Mouse (Mus musculus): ENCODE measurements at regions not wholly inside any gene's neighbourhood (a gene's known extent, or its start where the extent isn't known, plus 50 kb on each side); places are given as distances from the start of the nearest gene placed in this dataset. TPM values are rescaled to one million over a fixed set of nuclear protein-coding genes. Genes with fewer than 3 reads are reported as not detected.

GRCm38 (mm10) chr14:78173451-78173850 lies 84.6 kb upstream of the Fam216b start:
- no peak for ATAC-seq (ENCODE audit: low FRiP score, low TSS enrichment)
- WGBS = 86% methylated on average over 2 of the region's 2 CpGs

GRCm38 (mm10) chr14:78172956-78173355 lies 84.1 kb upstream of the Fam216b start:
- ATAC-seq (ENCODE audit: low FRiP score, low TSS enrichment) (no peak), DNase-seq (no peak)
- no peaks in the 10 kb centered on the region for H3K27me3 ChIP-seq (ENCODE audit: control insufficient read depth, insufficient read depth, low read length)
- no peaks in the 10 kb centered on the region for H3K9me3 ChIP-seq (ENCODE audit: control insufficient read depth, low read length)
- no peak overlapping the region for H3K4me3 ChIP-seq (replicated peaks; ENCODE audit: low read depth, low read length)
- 74% methylated on average over 1 of the region's 1 CpGs for WGBS
- H3K36me3 ChIP-seq (ENCODE audit: control insufficient read depth, insufficient read depth, low read length) = no peaks in the 10 kb centered on the region
- H3K9ac ChIP-seq (replicated peaks; ENCODE audit: low read length) = no peak overlapping the region
- H3K4me1 ChIP-seq (ENCODE audit: control insufficient read depth, insufficient read depth, low read length) = no peaks in the 10 kb centered on the region
- no peak overlapping the region for H3K4me2 ChIP-seq (ENCODE audit: low read length)
- H3K27ac ChIP-seq (replicated peaks; ENCODE audit: low read depth, low read length) = no peak overlapping the region

More at GRCm38 (mm10) chr14:78173451-78173850, 84.6 kb upstream of the Fam216b start:
- Histone ChIP-seq H3K4me3 (replicated peaks; ENCODE audit: low read depth, low read length) (no peak overlapping the region), H3K36me3 (ENCODE audit: control insufficient read depth, insufficient read depth, low read length) (no peaks in the 10 kb centered on the region), H3K9ac (replicated peaks; ENCODE audit: low read length) (no peak overlapping the region), H3K27me3 (ENCODE audit: control insufficient read depth, insufficient read depth, low read length) (no peaks in the 10 kb centered on the region), H3K4me2 (ENCODE audit: low read length) (no peak overlapping the region), H3K27ac (replicated peaks; ENCODE audit: low read depth, low read length) (no peak overlapping the region), H3K4me1 (ENCODE audit: control insufficient read depth, insufficient read depth, low read length) (no peaks in the 10 kb centered on the region), H3K9me3 (ENCODE audit: control insufficient read depth, low read length) (no peaks in the 10 kb centered on the region)
- DNase-seq = no peak

- Histone ChIP-seq H3K27ac (replicated peaks; ENCODE audit: low read depth, low read length) (no peak overlapping the region), H3K9ac (replicated peaks; ENCODE audit: low read length) (no peak overlapping the region), H3K4me3 (replicated peaks; ENCODE audit: low read depth, low read length) (no peak overlapping the region), H3K9me3 (ENCODE audit: control insufficient read depth, low read length) (no peaks in the 10 kb centered on the region), H3K27me3 (ENCODE audit: control insufficient read depth, insufficient read depth, low read length) (no peaks in the 10 kb centered on the region), H3K36me3 (ENCODE audit: control insufficient read depth, insufficient read depth, low read length) (no peaks in the 10 kb centered on the region), H3K4me2 (ENCODE audit: low read length) (no peak overlapping the region), H3K4me1 (ENCODE audit: control insufficient read depth, insufficient read depth, low read length) (no peaks in the 10 kb centered on the region)
- 87% methylated on average over 3 of the region's 3 CpGs for WGBS
- ATAC-seq (ENCODE audit: low FRiP score, low TSS enrichment) (no peak), DNase-seq (no peak)
Measured at GRCm38 (mm10) chr14:78160819-78161218, 72.0 kb upstream of the Fam216b start.

- H3K9me3 ChIP-seq (ENCODE audit: control insufficient read depth, low read length) = no peaks in the 10 kb centered on the region
- WGBS = 90% methylated on average over 7 of the region's 7 CpGs
- ATAC-seq (ENCODE audit: low FRiP score, low TSS enrichment) = no peak
- H3K9ac ChIP-seq (replicated peaks; ENCODE audit: low read length) = no peak overlapping the region
- no peak for DNase-seq
- no peak overlapping the region for H3K4me2 ChIP-seq (ENCODE audit: low read length)
- no peaks in the 10 kb centered on the region for H3K4me1 ChIP-seq (ENCODE audit: control insufficient read depth, insufficient read depth, low read length)
- no peak overlapping the region for H3K4me3 ChIP-seq (replicated peaks; ENCODE audit: low read depth, low read length)
- H3K36me3 ChIP-seq (ENCODE audit: control insufficient read depth, insufficient read depth, low read length) = no peaks in the 10 kb centered on the region
- H3K27me3 ChIP-seq (ENCODE audit: control insufficient read depth, insufficient read depth, low read length) = no peaks in the 10 kb centered on the region
- H3K27ac ChIP-seq (replicated peaks; ENCODE audit: low read depth, low read length) = no peak overlapping the region
Measured at GRCm38 (mm10) chr14:78159567-78159966, 70.8 kb upstream of the Fam216b start.

GRCm38 (mm10) chr14:78157660-78158059 lies 68.9 kb upstream of the Fam216b start:
- Histone ChIP-seq H3K27ac (replicated peaks; ENCODE audit: low read depth, low read length) (no peak overlapping the region), H3K4me1 (ENCODE audit: control insufficient read depth, insufficient read depth, low read length) (no peaks in the 10 kb centered on the region), H3K4me2 (ENCODE audit: low read length) (no peak overlapping the region), H3K27me3 (ENCODE audit: control insufficient read depth, insufficient read depth, low read length) (no peaks in the 10 kb centered on the region), H3K4me3 (replicated peaks; ENCODE audit: low read depth, low read length) (no peak overlapping the region), H3K9ac (replicated peaks; ENCODE audit: low read length) (no peak overlapping the region), H3K36me3 (ENCODE audit: control insufficient read depth, insufficient read depth, low read length) (no peaks in the 10 kb centered on the region), H3K9me3 (ENCODE audit: control insufficient read depth, low read length) (no peaks in the 10 kb centered on the region)
- DNase-seq (no peak), ATAC-seq (ENCODE audit: low FRiP score, low TSS enrichment) (no peak)
- whole genome bisulfite sequencing = 84% methylated on average over 2 of the region's 2 CpGs

- Histone ChIP-seq H3K9ac (replicated peaks; ENCODE audit: low read length) (no peak overlapping the region), H3K27ac (replicated peaks; ENCODE audit: low read depth, low read length) (no peak overlapping the region), H3K4me3 (replicated peaks; ENCODE audit: low read depth, low read length) (no peak overlapping the region), H3K4me2 (ENCODE audit: low read length) (no peak overlapping the region), H3K36me3 (ENCODE audit: control insufficient read depth, insufficient read depth, low read length) (no peaks in the 10 kb centered on the region), H3K27me3 (ENCODE audit: control insufficient read depth, insufficient read depth, low read length) (no peaks in the 10 kb centered on the region), H3K4me1 (ENCODE audit: control insufficient read depth, insufficient read depth, low read length) (0 out of 2 replicates have a peak, but pooled peaks cover 4% of the 10 kb centered on the region), H3K9me3 (ENCODE audit: control insufficient read depth, low read length) (no peaks in the 10 kb centered on the region)
- no peak for ATAC-seq (ENCODE audit: low FRiP score, low TSS enrichment)
- whole genome bisulfite sequencing = 85% methylated on average over 1 of the region's 1 CpGs
- no peak for DNase-seq
Measured at GRCm38 (mm10) chr14:78148851-78149250, 60.0 kb upstream of the Fam216b start.

- 30% methylated on average over 4 of the region's 4 CpGs for WGBS
- Histone ChIP-seq H3K9me3 (ENCODE audit: control insufficient read depth, low read length) (no peaks in the 10 kb centered on the region), H3K9ac (replicated peaks; ENCODE audit: low read length) (no peak overlapping the region), H3K4me2 (ENCODE audit: low read length) (no peak overlapping the region), H3K27ac (replicated peaks; ENCODE audit: low read depth, low read length) (no peak overlapping the region), H3K4me1 (ENCODE audit: control insufficient read depth, insufficient read depth, low read length) (0 out of 2 replicates have a peak, but pooled peaks cover 4% of the 10 kb centered on the region), H3K36me3 (ENCODE audit: control insufficient read depth, insufficient read depth, low read length) (no peaks in the 10 kb centered on the region), H3K4me3 (replicated peaks; ENCODE audit: low read depth, low read length) (no peak overlapping the region), H3K27me3 (ENCODE audit: control insufficient read depth, insufficient read depth, low read length) (no peaks in the 10 kb centered on the region)
- no peak for ATAC-seq (ENCODE audit: low FRiP score, low TSS enrichment)
- peak; percentile 47 for DNase-seq
Measured at GRCm38 (mm10) chr14:78143751-78144150, 54.9 kb upstream of the Fam216b start.

MicroRNAs encoded in the stretch of these regions (microRNA counts, 519-probe panel; counts per million panel counts)
- not detected for microRNA mmu-miR-1971

Small RNA genes in the stretch of these regions (microRNA-seq; reads per million reads assigned to microRNA genes)
- not detected for gene Mir1971
